8 mouse cellular contexts compared by ENCODE assay signal in the genomic region with DNA sequence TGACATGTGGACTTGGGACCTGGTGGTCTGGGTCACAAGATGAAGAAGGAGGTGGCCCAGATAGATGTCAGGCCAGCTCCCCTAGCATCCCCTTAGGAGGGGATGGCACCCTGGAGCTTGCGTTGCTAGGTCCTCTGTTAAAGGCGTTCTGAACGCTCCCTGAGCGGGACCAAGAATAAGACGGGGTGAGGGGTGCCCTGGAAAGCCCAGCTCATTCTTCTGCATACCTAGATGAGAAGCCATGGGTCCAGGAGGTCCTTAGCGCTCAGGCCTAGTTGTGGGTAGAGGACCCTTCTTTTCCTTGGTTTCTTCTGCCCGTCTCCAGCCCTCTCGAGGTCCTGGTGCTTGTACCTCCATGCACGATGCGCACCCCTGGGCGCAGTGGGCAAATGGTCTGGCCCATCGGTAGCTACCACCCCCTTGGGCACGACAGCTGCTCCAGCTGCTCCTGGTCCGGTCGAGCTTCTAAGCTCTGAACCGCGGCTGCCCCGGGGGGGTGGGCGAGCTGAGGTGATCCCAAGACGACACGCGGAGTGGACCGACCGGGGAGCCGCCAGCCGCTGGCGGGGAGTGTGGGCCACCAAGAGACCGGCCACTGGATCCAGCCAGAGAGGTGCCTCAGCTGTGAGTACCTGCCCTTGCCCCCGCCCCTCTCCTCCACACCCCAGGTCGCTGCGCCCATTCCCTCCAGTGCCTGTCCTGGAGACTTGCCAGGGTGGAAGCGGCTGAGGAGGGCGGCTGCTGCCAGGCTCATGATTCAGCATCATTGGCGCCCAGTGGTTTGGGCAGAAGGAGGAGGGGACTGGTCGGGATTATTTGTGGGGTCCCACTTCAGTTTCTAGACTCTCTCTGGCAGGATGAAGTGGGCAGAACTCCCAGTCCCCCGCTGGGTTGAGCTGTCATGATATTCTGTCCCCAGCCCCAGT. TPM values are rescaled to one million over a fixed set of nuclear protein-coding genes. Genes with fewer than 3 reads are reported as not detected.
DNase-seq lines count a peak whose midpoint lies in the region; ATAC-seq and TF ChIP-seq lines count a peak whose summit lies in the region.

A gene (plus strand): TSS at position 402 of the 926 bp plus-strand sequence.

- H3K27ac ChIP-seq in hindbrain, embryonic 12.5 days, result peak within 1 kb of the TSS; percentile 64
- no peak within 1 kb of the TSS for H3K27ac ChIP-seq in lung, embryonic 14.5 days (ENCODE audit: low read depth)

- H3K4me3 ChIP-seq in hindbrain, embryonic 12.5 days, result peak within 1 kb of the TSS; percentile 63
- peak within 1 kb of the TSS; percentile 63 for H3K4me3 ChIP-seq in lung, embryonic 14.5 days (ENCODE audit: low read depth, low read length)

- ATAC-seq in hindbrain, embryonic 12.5 days (ENCODE audit: low FRiP score), result peak; percentile 98
- peak; percentile 98 for ATAC-seq in lung, embryonic 14.5 days (ENCODE audit: insufficient read depth)

- peak; percentile 87 to 95 for DNase-seq in adrenal gland, adult (ENCODE audit: inconsistent age in 2 of 2, low spot score in 1 of 2)
- peak; percentile 55 to 69 for DNase-seq in cerebellum, postnatal 4 days (ENCODE audit: low spot score in 2 of 2)
- DNase-seq in frontal cortex, postnatal 25 days (ENCODE audit: low spot score in 2 of 2), result peak; percentile 78 to 86
- peak; percentile 85 for DNase-seq in layer of hippocampus, adult 9-11 months
- peak; percentile 94 for DNase-seq in lung, embryonic 14.5 days
- DNase-seq in ovary, postnatal 14 days (ENCODE audit: low spot score), result peak; percentile 52
- DNase-seq in yolk sac, embryonic 10.5 days (ENCODE audit: low spot score), result peak; percentile 78

- no peaks in the 10 kb centered on the region for H3K27me3 ChIP-seq in hindbrain, embryonic 12.5 days
- H3K27me3 ChIP-seq in lung, embryonic 14.5 days (ENCODE audit: insufficient read depth, low read length), result no peaks in the 10 kb centered on the region

- H3K9me3 ChIP-seq in hindbrain, embryonic 12.5 days (replicated peaks), result no peaks in the 10 kb centered on the region
- no peaks in the 10 kb centered on the region for H3K9me3 ChIP-seq in lung, embryonic 14.5 days (ENCODE audit: low read depth, low read length)

- under 1% methylated on average over 36 of the region's 36 CpGs for WGBS in hindbrain, embryonic 12.5 days
- 1% methylated on average over 36 of the region's 36 CpGs for WGBS in lung, embryonic 14.5 days

- no peaks in the 10 kb centered on the region for H3K36me3 ChIP-seq in hindbrain, embryonic 12.5 days
- H3K36me3 ChIP-seq in lung, embryonic 14.5 days (ENCODE audit: insufficient read depth), result no peaks in the 10 kb centered on the region

- peaks cover 6% of the 10 kb centered on the region; the same call in 1 of the 2 replicates for H3K4me1 ChIP-seq in hindbrain, embryonic 12.5 days
- no peaks in the 10 kb centered on the region for H3K4me1 ChIP-seq in lung, embryonic 14.5 days (ENCODE audit: insufficient read depth)

- no peak for TF ChIP-seq CTCF in lung, embryonic 14.5 days (IDR thresholded peaks at IDR 0.05; ENCODE audit: low read depth)

- H3K4me2 ChIP-seq in hindbrain, embryonic 12.5 days (replicated peaks), result peak within 1 kb of the TSS; percentile 61
- H3K4me2 ChIP-seq in lung, embryonic 14.5 days, result peak within 1 kb of the TSS; percentile 84

- H3K9ac ChIP-seq in hindbrain, embryonic 12.5 days, result peak within 1 kb of the TSS; percentile 74
- H3K9ac ChIP-seq in lung, embryonic 14.5 days, result peak within 1 kb of the TSS; percentile 67

RNA-seq across cellular contexts. Expression of the gene that starts here (rescaled TPM):
- 9.7 and 9.8 TPM in 2 replicates for polyA plus RNA-seq in hindbrain, embryonic 12.5 days (2016; fragmentation: Nextera tagmentation; extraction: Ambion mirVana)
- 2.5 and 3.8 TPM in 2 replicates for polyA plus RNA-seq in lung, embryonic 14.5 days (2014; fragmentation: Nextera tagmentation; extraction: Ambion mirVana)
